Mouse (Mus musculus) small intestine, adult 2 months (tissue): Measurements from ENCODE around the gene Lmnb2.

Experiments used
- CTCF ChIP-seq: fragments of 200-500 bp; IDR thresholded peaks from 2 replicates; pipeline ENCODE4 v1.5.1; 2012; ENCODE audit warnings: low read depth, mild to moderate bottlenecking, control low read depth, inconsistent platforms, low read length, moderate library complexity, mixed read lengths; ENCODE audit not compliant: insufficient replicate concordance, insufficient read length; ENCODE audit errors: extremely low read depth
- POLR2A ChIP-seq: fragments of 200-500 bp; IDR thresholded peaks from 2 replicates; pipeline ENCODE4 v1.6.1; 2012; ENCODE audit warnings: low read depth, mild to moderate bottlenecking, control low read depth, inconsistent platforms, low read length, moderate library complexity

DNA sequence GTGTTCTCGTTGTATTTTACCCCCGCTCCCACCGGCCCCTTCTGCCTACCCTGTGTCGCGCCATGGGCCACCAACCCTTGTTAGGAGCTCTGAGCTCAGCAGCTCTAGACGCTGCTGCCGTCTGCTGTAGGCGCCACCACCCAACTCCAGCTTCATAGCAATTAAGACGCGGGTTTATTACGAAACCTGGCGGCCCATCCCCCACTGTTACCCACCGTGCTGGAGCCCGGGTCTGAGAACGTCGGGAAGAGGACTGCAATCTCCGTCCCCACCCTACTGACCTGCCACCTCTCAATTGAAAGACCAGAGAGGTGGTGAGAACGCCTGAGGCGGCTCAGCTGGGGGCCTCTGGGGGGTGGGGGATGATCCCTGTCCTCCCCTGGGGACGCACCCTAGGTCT is 14.2 kb upstream of the Lmnb2 start:
- TF ChIP-seq CTCF (no peak), POLR2A (peak; percentile 24; the same call in 1 of the 2 replicates)
